Mouse (Mus musculus): ENCODE data around the gene Ppil1. TPM values are rescaled to one million over a fixed set of nuclear protein-coding genes. Genes with fewer than 3 reads are reported as not detected.

Gene Ppil1
- polyA plus RNA-seq (2015; fragmentation: Nextera tagmentation; extraction: Ambion mirVana): 100 and 110 TPM in 2 replicates

DNA sequence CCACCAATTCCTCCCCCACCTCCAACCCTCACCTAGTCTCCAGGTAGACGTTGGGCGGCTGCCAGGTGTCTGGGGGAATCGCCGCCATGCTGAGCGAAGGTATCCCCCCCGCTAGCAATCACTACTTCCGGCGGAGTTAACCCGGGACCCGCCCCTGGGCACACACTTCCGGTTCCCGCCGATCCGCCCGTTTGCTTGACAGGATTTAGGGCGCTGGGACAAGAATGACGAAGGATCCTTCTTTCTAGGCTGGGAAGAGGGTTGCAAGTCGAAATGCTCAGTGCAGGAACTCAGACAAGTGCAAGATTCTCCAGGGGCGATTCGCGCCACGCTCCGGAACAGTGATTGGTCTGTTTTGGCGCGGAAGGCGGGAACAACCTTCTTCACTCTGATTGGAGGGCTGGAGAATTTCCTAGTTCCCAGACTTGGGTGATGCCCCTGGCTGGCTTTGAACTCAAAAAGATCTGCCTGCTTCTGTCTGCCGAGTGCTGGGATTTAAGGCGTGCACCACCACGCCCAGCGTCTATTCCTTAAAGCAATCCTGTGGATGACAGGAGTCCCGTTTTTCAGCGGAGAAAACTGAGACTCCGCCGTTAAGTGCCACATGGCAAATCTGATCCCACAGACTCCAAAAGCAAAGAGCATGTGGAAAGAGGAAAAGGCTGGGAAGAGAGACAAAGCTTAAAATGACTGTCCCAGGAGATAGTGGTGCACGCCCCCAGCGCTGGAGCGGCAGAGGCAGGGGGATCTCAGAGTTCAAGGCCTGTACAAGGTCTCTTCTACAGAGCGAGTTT, at the start of gene Ppil1:
Gene Ppil1 (minus strand): TSS at position 347 of the 794 bp plus-strand sequence.
- peaks cover 47% of the 10 kb centered on the region for H3K4me1 ChIP-seq (replicated peaks)
- peak within 1 kb of the TSS; percentile 77 for H3K4me3 ChIP-seq
- peaks cover 17% of the 10 kb centered on the region for H3K36me3 ChIP-seq
- no peaks in the 10 kb centered on the region for H3K27me3 ChIP-seq
- peak within 1 kb of the TSS; percentile 71 for H3K4me2 ChIP-seq
- peak within 1 kb of the TSS; percentile 79 for H3K9ac ChIP-seq
- 8% methylated on average over 38 of the region's 38 CpGs for WGBS
- ATAC-seq (ENCODE audit: low read depth): peak; percentile 65
- no peaks in the 10 kb centered on the region for H3K9me3 ChIP-seq
- H3K27ac ChIP-seq (replicated peaks): peak within 1 kb of the TSS; percentile 96

DNA sequence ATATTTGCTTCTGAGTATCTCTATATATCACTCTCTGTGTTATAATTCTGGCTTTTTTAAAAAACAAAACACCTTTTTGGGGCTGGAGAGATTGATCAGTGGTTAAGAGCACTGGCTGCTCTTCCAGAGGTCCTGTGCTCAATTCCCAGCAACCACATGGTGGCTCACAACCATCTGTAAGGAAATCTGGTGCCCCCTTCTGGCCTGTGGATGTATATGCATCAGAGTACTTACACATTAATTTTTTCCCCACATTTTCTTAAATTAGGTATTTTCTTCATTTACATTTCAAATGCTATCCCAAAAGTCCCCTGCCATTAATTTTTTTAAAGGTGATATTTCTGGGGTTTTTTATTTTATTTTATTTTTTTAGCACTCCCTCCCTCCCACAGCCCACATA, 49.3 kb upstream of the Ppil1 start:
- Histone ChIP-seq H3K4me1 (replicated peaks) (peaks cover 11% of the 10 kb centered on the region), H3K9me3 (no peaks in the 10 kb centered on the region), H3K27me3 (no peaks in the 10 kb centered on the region), H3K4me3 (no peak overlapping the region), H3K9ac (no peak overlapping the region), H3K27ac (replicated peaks) (no peak overlapping the region), H3K36me3 (no peaks in the 10 kb centered on the region), H3K4me2 (no peak overlapping the region)
- no peak for ATAC-seq (ENCODE audit: low read depth)

DNA sequence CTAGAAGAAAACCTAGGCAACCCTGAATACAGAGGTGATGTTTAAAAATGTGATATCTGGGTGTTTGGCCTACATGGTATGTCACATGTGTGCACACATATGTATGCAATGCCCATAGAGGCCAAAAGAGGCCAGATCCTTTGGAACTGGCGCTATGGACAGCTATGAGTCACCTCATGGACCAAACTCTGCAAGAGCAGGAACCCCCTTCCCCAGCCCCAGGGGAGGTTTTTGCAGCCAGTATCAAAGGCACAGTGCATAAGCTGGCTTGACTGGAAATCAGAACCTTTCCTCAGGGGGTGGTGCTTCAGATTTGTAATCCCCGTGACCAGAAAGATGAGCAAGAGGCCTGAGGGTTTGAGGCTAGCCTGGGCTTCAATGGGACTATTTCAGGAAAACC, 48.1 kb upstream of the Ppil1 start:
- no peak overlapping the region for H3K4me2 ChIP-seq
- no peak overlapping the region for H3K4me3 ChIP-seq
- H3K36me3 ChIP-seq: no peaks in the 10 kb centered on the region
- H3K9ac ChIP-seq: no peak overlapping the region
- no peaks in the 10 kb centered on the region for H3K27me3 ChIP-seq
- ATAC-seq (ENCODE audit: low read depth): no peak
- no peak overlapping the region for H3K27ac ChIP-seq (replicated peaks)
- H3K4me1 ChIP-seq (replicated peaks): peaks cover 15% of the 10 kb centered on the region
- H3K9me3 ChIP-seq: no peaks in the 10 kb centered on the region
- WGBS: 88% methylated on average over 2 of the region's 2 CpGs

DNA sequence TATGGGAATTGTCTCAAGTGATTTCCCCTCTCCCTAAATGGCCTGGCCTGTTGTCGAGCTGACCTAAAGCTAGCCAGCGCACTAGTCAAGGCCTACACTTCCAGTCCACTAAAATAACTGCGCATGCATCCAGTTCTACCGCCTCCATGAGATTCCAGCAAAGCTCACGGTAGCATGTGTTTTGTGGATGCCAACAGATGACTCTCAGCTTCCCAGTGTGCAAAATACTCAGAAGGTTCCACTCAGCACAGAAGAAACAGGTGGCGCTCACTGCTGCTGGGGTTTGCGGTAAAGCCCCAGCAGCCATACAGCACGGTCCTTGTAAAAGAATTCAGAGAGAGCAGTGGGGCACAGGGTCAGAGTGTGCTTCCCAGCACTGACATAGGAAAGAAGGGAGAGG, 47.6 kb upstream of the Ppil1 start:
- H3K36me3 ChIP-seq: no peaks in the 10 kb centered on the region
- no peak for ATAC-seq (ENCODE audit: low read depth)
- H3K9ac ChIP-seq: no peak overlapping the region
- no peak overlapping the region for H3K4me2 ChIP-seq
- peaks cover 20% of the 10 kb centered on the region for H3K4me1 ChIP-seq (replicated peaks)
- H3K27me3 ChIP-seq: no peaks in the 10 kb centered on the region
- 88% methylated on average over 8 of the region's 8 CpGs for WGBS
- no peaks in the 10 kb centered on the region for H3K9me3 ChIP-seq
- no peak overlapping the region for H3K27ac ChIP-seq (replicated peaks)
- H3K4me3 ChIP-seq: no peak overlapping the region

DNA sequence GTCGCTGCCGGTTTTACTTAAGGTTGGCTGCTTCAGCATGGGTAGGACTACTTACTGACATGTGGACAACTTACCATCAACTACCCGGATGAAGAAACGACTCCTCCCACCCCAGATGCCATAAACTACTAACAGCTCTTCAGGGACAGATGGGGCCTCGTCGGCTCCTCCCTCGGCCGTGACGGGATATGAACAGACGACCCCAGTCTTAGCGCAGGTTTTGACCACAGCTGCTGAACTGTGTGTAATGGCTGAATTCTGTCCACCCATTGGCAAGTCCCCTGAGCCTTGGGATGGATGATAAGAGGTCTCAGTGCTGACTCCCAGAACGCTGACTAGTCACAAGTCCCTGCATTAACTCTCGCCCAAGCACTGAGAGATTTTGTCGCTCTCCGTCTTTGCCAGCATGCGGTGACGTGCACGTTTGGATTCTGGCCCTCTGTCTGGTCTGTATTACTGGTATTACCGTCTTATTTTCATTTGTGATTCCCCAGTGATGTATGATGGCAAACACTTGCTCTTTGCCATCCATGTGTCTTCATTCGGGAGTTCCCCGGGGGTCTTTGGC, 46.2 kb upstream of the Ppil1 start:
- Histone ChIP-seq H3K4me3 (no peak overlapping the region), H3K27ac (replicated peaks) (no peak overlapping the region), H3K9me3 (no peaks in the 10 kb centered on the region), H3K9ac (no peak overlapping the region), H3K27me3 (no peaks in the 10 kb centered on the region), H3K4me2 (no peak overlapping the region), H3K4me1 (replicated peaks) (peaks cover 19% of the 10 kb centered on the region), H3K36me3 (no peaks in the 10 kb centered on the region)
- WGBS: 54% methylated on average over 21 of the region's 21 CpGs
- ATAC-seq (ENCODE audit: low read depth): no peak

DNA sequence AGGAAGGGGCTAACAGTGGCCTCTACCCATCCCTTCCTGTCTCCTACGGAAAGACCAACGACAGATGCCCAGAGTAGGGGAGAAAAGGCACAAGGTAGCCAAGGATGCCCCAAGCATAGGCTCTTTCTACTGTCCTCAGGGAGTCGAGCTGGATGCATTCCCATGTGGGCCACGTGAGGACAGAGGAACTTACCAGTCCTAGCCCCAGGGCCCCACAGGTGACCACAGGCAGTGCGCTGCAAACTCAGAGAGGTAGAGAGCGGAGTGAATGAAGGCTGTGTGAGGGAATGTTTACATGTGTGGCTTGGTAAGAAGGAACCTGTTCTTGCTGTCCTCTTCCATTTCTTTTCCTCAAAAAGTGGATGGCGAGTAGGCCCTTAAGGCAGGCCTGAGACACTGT, 41.9 kb upstream of the Ppil1 start:
- H3K36me3 ChIP-seq: peaks cover 19% of the 10 kb centered on the region
- WGBS: 74% methylated on average over 7 of the region's 7 CpGs
- no peak overlapping the region for H3K27ac ChIP-seq (replicated peaks)
- H3K4me1 ChIP-seq (replicated peaks): peaks cover 32% of the 10 kb centered on the region
- H3K4me3 ChIP-seq: no peak overlapping the region
- no peak for ATAC-seq (ENCODE audit: low read depth)
- H3K9me3 ChIP-seq: no peaks in the 10 kb centered on the region
- no peaks in the 10 kb centered on the region for H3K27me3 ChIP-seq
- no peak overlapping the region for H3K4me2 ChIP-seq
- H3K9ac ChIP-seq: no peak overlapping the region

DNA sequence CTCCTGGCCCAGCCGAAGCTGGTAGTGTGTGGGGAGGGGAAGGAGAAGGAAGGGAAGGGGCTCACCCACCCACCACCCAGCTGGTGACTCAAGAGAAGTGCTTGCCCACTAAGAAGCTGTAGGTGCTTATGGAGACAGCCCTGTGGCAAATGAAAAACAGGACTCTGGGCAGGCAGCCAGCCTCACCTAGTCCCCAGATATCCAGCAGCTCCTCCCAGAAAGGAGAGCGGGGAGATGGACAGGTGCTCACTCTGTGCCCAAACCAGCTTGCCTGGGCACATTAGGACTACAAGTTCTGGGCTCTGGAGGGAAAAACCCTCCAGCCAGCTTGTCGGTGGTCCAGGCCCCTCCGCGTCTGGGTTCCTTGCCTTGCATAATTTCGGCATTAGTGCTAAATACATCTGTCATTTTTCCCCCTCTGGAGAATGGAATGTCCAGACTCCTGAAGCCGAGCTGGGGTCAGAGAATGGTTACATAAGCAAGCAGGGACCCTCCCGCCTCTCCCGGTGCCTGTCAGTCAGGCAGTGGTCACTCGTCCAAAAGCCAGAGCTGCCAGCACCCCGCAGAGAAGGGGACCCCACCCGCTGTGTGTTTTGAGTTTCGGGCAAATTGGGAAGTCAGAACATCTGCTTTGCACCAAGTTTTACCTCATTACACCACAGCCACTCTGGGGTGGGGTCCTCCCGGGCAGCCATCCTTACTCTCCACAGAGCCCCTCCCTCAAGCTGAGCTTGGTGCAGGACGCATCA, 41.2 kb upstream of the Ppil1 start:
- Histone ChIP-seq H3K36me3 (peaks cover 25% of the 10 kb centered on the region), H3K27ac (replicated peaks) (no peak overlapping the region; the same call in 1 of the 2 replicates), H3K9me3 (no peaks in the 10 kb centered on the region), H3K4me3 (no peak overlapping the region), H3K27me3 (no peaks in the 10 kb centered on the region), H3K4me2 (no peak overlapping the region), H3K4me1 (replicated peaks) (peaks cover 31% of the 10 kb centered on the region), H3K9ac (no peak overlapping the region)
- ATAC-seq (ENCODE audit: low read depth): no peak
- whole genome bisulfite sequencing: 40% methylated on average over 15 of the region's 15 CpGs

DNA sequence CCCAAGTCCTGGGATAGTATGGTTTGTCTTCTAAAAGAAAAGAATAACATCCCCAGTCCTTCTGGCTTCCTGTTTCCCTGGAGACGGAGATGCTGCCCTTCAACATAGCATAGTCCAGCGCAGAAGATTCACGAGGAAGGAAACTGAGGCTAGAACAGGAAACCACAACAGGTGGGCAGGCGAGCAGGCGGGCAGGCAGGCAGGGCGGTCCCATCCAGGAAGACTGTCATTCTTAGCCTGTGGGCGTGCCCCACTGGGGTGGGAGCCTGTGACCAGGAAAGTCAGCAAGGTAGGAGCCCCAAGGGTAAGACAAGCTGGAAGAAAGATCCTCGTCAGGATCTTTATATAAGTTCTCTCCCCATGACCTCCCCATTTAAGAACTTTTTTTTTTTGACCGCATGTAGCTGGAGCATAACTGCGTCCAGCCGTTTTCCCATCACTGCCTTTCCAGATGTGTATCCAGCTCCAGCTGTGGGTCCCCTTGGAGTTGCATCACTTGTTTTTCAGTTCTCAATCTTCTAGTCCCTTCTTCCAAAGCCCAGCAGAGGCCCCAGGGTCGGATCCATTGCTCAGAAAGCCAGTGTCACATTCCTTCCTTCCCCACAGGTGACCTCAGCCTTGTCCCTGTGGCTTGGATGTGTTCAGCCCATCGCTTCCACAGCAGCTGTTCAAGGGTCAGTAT, 40.5 kb upstream of the Ppil1 start:
- Histone ChIP-seq H3K4me3 (no peak overlapping the region), H3K36me3 (peaks cover 32% of the 10 kb centered on the region), H3K9me3 (no peaks in the 10 kb centered on the region), H3K4me2 (no peak overlapping the region), H3K27me3 (no peaks in the 10 kb centered on the region), H3K27ac (replicated peaks) (no peak overlapping the region; the same call in 1 of the 2 replicates), H3K9ac (no peak overlapping the region), H3K4me1 (replicated peaks) (peaks cover 27% of the 10 kb centered on the region; the same call in 1 of the 2 replicates)
- ATAC-seq (ENCODE audit: low read depth): no peak
- WGBS: 70% methylated on average over 13 of the region's 13 CpGs

DNA sequence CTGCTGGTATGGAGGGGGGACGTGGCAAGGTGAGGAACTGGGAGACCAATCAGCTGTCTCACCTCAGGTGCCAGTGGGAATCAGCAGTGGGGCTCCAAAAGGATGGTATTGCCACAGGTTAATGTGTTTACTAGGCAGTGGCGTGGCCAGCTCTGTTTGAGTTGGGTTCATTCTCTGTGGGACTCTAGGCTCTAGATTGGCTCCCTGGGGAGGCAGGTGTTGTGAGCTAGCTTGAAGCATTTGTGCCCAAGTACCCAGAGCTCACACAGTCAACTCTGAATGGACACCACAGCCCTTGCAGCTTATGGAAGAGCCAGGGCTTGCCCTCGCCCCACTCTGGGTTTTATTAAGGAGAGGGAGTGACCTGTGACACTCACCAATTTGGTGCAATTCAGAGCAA, 39.9 kb upstream of the Ppil1 start:
- H3K4me2 ChIP-seq: no peak overlapping the region
- no peaks in the 10 kb centered on the region for H3K9me3 ChIP-seq
- no peak overlapping the region for H3K4me3 ChIP-seq
- no peak overlapping the region for H3K9ac ChIP-seq
- ATAC-seq (ENCODE audit: low read depth): no peak
- peaks cover 39% of the 10 kb centered on the region for H3K36me3 ChIP-seq
- WGBS: 68% methylated on average over 3 of the region's 3 CpGs
- no peak overlapping the region for H3K27ac ChIP-seq (replicated peaks)
- peaks cover 27% of the 10 kb centered on the region; the same call in 1 of the 2 replicates for H3K4me1 ChIP-seq (replicated peaks)
- H3K27me3 ChIP-seq: no peaks in the 10 kb centered on the region

DNA sequence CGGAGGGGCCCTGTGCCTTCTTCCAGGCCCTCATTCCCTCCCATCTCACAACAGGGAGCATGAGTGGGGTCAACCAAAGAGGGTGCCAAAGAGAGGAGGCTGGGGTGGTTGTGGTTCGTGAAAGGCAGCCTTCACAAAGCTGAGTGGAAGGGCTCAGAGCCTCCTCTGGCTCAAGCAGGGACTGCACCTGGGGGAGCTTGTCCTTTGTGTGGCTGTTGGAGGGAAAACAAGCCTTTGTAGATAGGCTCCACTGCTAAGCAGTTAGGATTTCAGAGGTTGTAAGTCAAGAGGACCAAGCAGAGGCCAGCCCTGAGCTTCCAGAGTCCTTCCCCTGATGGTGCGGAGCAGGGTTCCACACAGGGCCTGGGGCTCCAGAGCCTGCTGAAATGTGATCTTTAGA, 39.1 kb upstream of the Ppil1 start:
- Histone ChIP-seq H3K9me3 (no peaks in the 10 kb centered on the region), H3K4me1 (replicated peaks) (peaks cover 27% of the 10 kb centered on the region; the same call in 1 of the 2 replicates), H3K9ac (no peak overlapping the region), H3K4me2 (no peak overlapping the region), H3K36me3 (peaks cover 45% of the 10 kb centered on the region), H3K4me3 (no peak overlapping the region), H3K27me3 (no peaks in the 10 kb centered on the region), H3K27ac (replicated peaks) (no peak overlapping the region; the same call in 1 of the 2 replicates)
- WGBS: 54% methylated on average over 3 of the region's 3 CpGs
- ATAC-seq (ENCODE audit: low read depth): no peak

DNA sequence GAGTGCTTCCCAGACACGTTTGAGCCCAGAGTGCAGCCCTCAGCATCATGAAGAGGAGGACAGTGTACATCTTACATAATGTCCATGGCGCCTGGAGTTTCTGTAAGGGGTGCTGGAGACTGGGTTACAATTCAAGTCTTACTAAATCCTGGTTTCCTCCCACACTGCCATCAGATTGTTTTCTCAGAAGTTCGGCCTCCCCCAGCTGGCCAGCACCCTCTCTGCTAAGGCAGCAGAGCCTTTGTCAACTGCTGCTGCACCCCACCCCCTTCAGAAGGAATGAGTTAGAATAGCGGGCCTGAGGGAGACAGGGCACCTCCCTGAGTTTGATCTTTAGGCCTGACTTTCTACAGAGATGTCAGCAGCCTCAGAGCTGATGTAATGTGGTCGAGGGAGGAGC, 38.2 kb upstream of the Ppil1 start:
- no peaks in the 10 kb centered on the region for H3K9me3 ChIP-seq
- WGBS: 83% methylated on average over 5 of the region's 5 CpGs

DNA sequence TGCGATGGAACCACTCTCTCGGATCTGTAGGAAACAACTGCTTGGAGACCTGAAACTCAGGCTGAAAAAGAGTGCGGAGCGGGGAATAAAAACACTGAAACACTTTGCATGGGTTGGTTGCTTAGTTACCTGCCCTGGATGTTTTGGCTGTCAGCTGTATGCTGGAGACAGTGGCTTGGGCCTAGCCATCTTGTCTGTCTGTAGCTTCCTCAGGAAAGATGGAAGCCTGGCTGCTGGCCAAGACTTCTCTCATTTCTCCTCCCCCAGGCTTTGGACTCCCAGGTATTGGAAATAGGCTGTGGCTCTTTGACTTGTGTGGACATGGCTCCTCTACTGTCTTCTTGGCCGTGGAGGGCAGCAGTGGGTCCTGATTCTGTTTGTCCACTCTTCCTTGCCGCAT, 37.4 kb upstream of the Ppil1 start:
- Histone ChIP-seq H3K9me3 (no peaks in the 10 kb centered on the region), H3K4me2 (no peak overlapping the region), H3K4me3 (no peak overlapping the region), H3K27me3 (no peaks in the 10 kb centered on the region), H3K4me1 (replicated peaks) (peaks cover 18% of the 10 kb centered on the region; the same call in 1 of the 2 replicates), H3K36me3 (peaks cover 62% of the 10 kb centered on the region), H3K9ac (no peak overlapping the region), H3K27ac (replicated peaks) (no peak overlapping the region)
- 93% methylated on average over 6 of the region's 6 CpGs for WGBS
- no peak for ATAC-seq (ENCODE audit: low read depth)

More for the DNA sequence above, 38.2 kb upstream of the Ppil1 start:
- no peak for ATAC-seq (ENCODE audit: low read depth)
- H3K4me3 ChIP-seq: no peak overlapping the region
- no peak overlapping the region for H3K9ac ChIP-seq
- H3K27ac ChIP-seq (replicated peaks): no peak overlapping the region
- no peaks in the 10 kb centered on the region for H3K27me3 ChIP-seq
- H3K4me2 ChIP-seq: no peak overlapping the region
- peaks cover 55% of the 10 kb centered on the region for H3K36me3 ChIP-seq
- H3K4me1 ChIP-seq (replicated peaks): peaks cover 23% of the 10 kb centered on the region; the same call in 1 of the 2 replicates

All from neural tube, embryonic 13.5 days (tissue).